In genomic region chr1:133921304-133921751, GRCm38 (mm10) we compare ENCODE assay signal across 8 mouse cellular contexts. TPM values are rescaled to one million over a fixed set of nuclear protein-coding genes. Genes with fewer than 3 reads are reported as not detected.
DNase-seq lines count a peak whose midpoint lies in the region; ATAC-seq lines count a peak whose summit lies in the region.

TSS of gene Prelp (minus strand) at chr1:133921414.

- no peak within 1 kb of the TSS for H3K27ac ChIP-seq in heart, embryonic 11.5 days (ENCODE audit: low read depth, low read length)
- peak within 1 kb of the TSS; percentile 30; the same call in 1 of the 2 replicates for H3K27ac ChIP-seq in embryonic facial prominence, embryonic 12.5 days
- H3K27ac ChIP-seq in heart, embryonic 14.5 days (replicated peaks in 1 of 2; ENCODE audit: control insufficient read depth in 1 of 2, insufficient read depth in 1 of 2, low read depth in 2 of 2, low read length in 2 of 2): peak within 1 kb of the TSS; percentile 45 to 71
- H3K27ac ChIP-seq in midbrain, embryonic 12.5 days (replicated peaks): 0 out of 2 replicates have a peak within 1 kb of the TSS, but pooled peaks have one; percentile 31

- peaks cover 12% of the 10 kb centered on the region for H3K4me1 ChIP-seq in heart, embryonic 11.5 days (ENCODE audit: control insufficient read depth, insufficient read depth, low read length)
- peaks cover 29% of the 10 kb centered on the region for H3K4me1 ChIP-seq in embryonic facial prominence, embryonic 12.5 days
- H3K4me1 ChIP-seq in heart, embryonic 14.5 days (ENCODE audit: control insufficient read depth in 2 of 2, insufficient read depth in 2 of 2, low read length in 2 of 2): peaks cover 24 to 28% of the 10 kb centered on the region in 2 experiments
- peaks cover 39% of the 10 kb centered on the region for H3K4me1 ChIP-seq in midbrain, embryonic 12.5 days

- no peak within 1 kb of the TSS for H3K4me2 ChIP-seq in heart, embryonic 11.5 days
- peak within 1 kb of the TSS; percentile 6; the same call in 1 of the 2 replicates for H3K4me2 ChIP-seq in embryonic facial prominence, embryonic 12.5 days (replicated peaks)
- peak within 1 kb of the TSS; percentile 35 for H3K4me2 ChIP-seq in heart, embryonic 14.5 days (ENCODE audit: low read length)
- 0 out of 2 replicates have a peak within 1 kb of the TSS, but pooled peaks have one; percentile 19 for H3K4me2 ChIP-seq in midbrain, embryonic 12.5 days (replicated peaks)

- no peak within 1 kb of the TSS for H3K9ac ChIP-seq in heart, embryonic 11.5 days (ENCODE audit: low read depth, low read length)
- no peak within 1 kb of the TSS for H3K9ac ChIP-seq in embryonic facial prominence, embryonic 12.5 days
- peak within 1 kb of the TSS; percentile 18; the same call in 1 of the 2 replicates for H3K9ac ChIP-seq in heart, embryonic 14.5 days (ENCODE audit: low read length)
- H3K9ac ChIP-seq in midbrain, embryonic 12.5 days (replicated peaks): no peak within 1 kb of the TSS

- DNase-seq in heart, adult 18-20 months: peak; percentile 80 to 88
- peak; percentile 75 for DNase-seq in kidney, postnatal 14 days
- no peak for DNase-seq in spleen, postnatal 10 days (ENCODE audit: low spot score in 2 of 2)
- DNase-seq in layer of hippocampus, adult 11-12 months (ENCODE audit: low spot score): no peak

- H3K27me3 ChIP-seq in heart, embryonic 11.5 days (ENCODE audit: control insufficient read depth, insufficient read depth, low read length): 0 out of 2 replicates have a peak, but pooled peaks cover 2% of the 10 kb centered on the region
- H3K27me3 ChIP-seq in embryonic facial prominence, embryonic 12.5 days: no peaks in the 10 kb centered on the region
- no peaks in the 10 kb centered on the region for H3K27me3 ChIP-seq in heart, embryonic 14.5 days (ENCODE audit: control insufficient read depth, insufficient read depth, low read length)
- no peaks in the 10 kb centered on the region for H3K27me3 ChIP-seq in midbrain, embryonic 12.5 days

- no peaks in the 10 kb centered on the region for H3K9me3 ChIP-seq in heart, embryonic 11.5 days (replicated peaks; ENCODE audit: control insufficient read depth, low read length)
- H3K9me3 ChIP-seq in embryonic facial prominence, embryonic 12.5 days: no peaks in the 10 kb centered on the region; the same call in 1 of the 2 replicates
- no peaks in the 10 kb centered on the region for H3K9me3 ChIP-seq in heart, embryonic 14.5 days (ENCODE audit: control insufficient read depth, low read length)
- no peaks in the 10 kb centered on the region for H3K9me3 ChIP-seq in midbrain, embryonic 12.5 days

- 29% methylated on average over 8 of the region's 8 CpGs for WGBS in heart, embryonic 11.5 days (ENCODE audit: insufficient replicate concordance)
- WGBS in embryonic facial prominence, embryonic 12.5 days: 14% methylated on average over 8 of the region's 8 CpGs
- 9% methylated on average over 8 of the region's 8 CpGs for WGBS in heart, embryonic 14.5 days
- 26% methylated on average over 8 of the region's 8 CpGs for WGBS in midbrain, embryonic 12.5 days

- H3K4me3 ChIP-seq in heart, embryonic 11.5 days (ENCODE audit: low read depth, low read length): no peak within 1 kb of the TSS
- no peak within 1 kb of the TSS for H3K4me3 ChIP-seq in embryonic facial prominence, embryonic 12.5 days
- H3K4me3 ChIP-seq in heart, embryonic 14.5 days (ENCODE audit: control insufficient read depth in 1 of 2, insufficient read depth in 1 of 2, low read depth in 1 of 2, low read length in 2 of 2): no peak within 1 kb of the TSS; a peak in 1 of 4 replicates
- H3K4me3 ChIP-seq in midbrain, embryonic 12.5 days: no peak within 1 kb of the TSS

- ATAC-seq in heart, embryonic 11.5 days (replicated peaks; ENCODE audit: insufficient number of reproducible peaks, low FRiP score, low TSS enrichment): no peak
- ATAC-seq in embryonic facial prominence, embryonic 12.5 days (ENCODE audit: insufficient number of reproducible peaks, insufficient read depth, low FRiP score, low TSS enrichment): no peak
- ATAC-seq in heart, embryonic 14.5 days (ENCODE audit: insufficient number of reproducible peaks, insufficient read depth, low FRiP score, low read depth): peak; percentile 62; the same call in 1 of the 2 replicates
- ATAC-seq in midbrain, embryonic 12.5 days (ENCODE audit: low FRiP score, low read depth): no peak

- no peaks in the 10 kb centered on the region for H3K36me3 ChIP-seq in heart, embryonic 11.5 days (ENCODE audit: control insufficient read depth, insufficient read depth, low read length)
- H3K36me3 ChIP-seq in embryonic facial prominence, embryonic 12.5 days: no peaks in the 10 kb centered on the region
- H3K36me3 ChIP-seq in heart, embryonic 14.5 days (ENCODE audit: control insufficient read depth, insufficient read depth, low read length): no peaks in the 10 kb centered on the region
- no peaks in the 10 kb centered on the region for H3K36me3 ChIP-seq in midbrain, embryonic 12.5 days

RNA-seq across cellular contexts. Expression of gene Prelp, which starts in this region (rescaled TPM):
- total RNA-seq in heart, adult 18-20 months (2021): 10 to 100 TPM; 23.4 to 28.7 TPM
- polyA plus RNA-seq in heart, embryonic 11.5 days (2014; fragmentation: Nextera tagmentation; extraction: Ambion mirVana): 0.55 and 1.1 TPM in 2 replicates
- polyA plus RNA-seq in embryonic facial prominence, embryonic 12.5 days (2016; fragmentation: Nextera tagmentation; extraction: Ambion mirVana): 1.9 and 2.2 TPM in 2 replicates
- polyA plus RNA-seq in heart, embryonic 14.5 days (2014; fragmentation: Nextera tagmentation; extraction: Ambion mirVana): 2.1 and 2.7 TPM in 2 replicates
- 1.9 and 3.5 TPM in 2 replicates for polyA plus RNA-seq in midbrain, embryonic 12.5 days (2016; fragmentation: Nextera tagmentation; extraction: Ambion mirVana)

Comparison
In these comparisons a context has a peak if more than half of its experiments do, and no peak if none do; other contexts are left out.
1. DNase-seq: peak in heart, adult 18-20 months (2 of 2) and kidney, postnatal 14 days (single experiment); none in spleen, postnatal 10 days (0 of 2) and layer of hippocampus, adult 11-12 months (single experiment).